Mouse (Mus musculus) intestine, postnatal 0 days (tissue): ENCODE data around the gene Ubash3b. TPM values are rescaled to one million over a fixed set of nuclear protein-coding genes. Genes with fewer than 3 reads are reported as not detected.

ENCODE experiments used
- ATAC-seq: fragments of 200-750 bp; cut with Nextera tagmentation; 2 replicates; pipeline ENCODE4 v1.8.0; 2017; ENCODE audit warnings: mild to moderate bottlenecking, moderate TSS enrichment, moderate library complexity
- H3K27ac ChIP-seq: fragments of 300-500 bp; sonication (generic); 2 replicates; pipeline ENCODE4 v1.5.1; 2014; ENCODE audit warnings: mild to moderate bottlenecking, low read depth, low read length, moderate library complexity
- H3K27me3 ChIP-seq: fragments of 300-500 bp; sonication (generic); replicated peaks from 2 replicates; pipeline ENCODE4 v1.6.1; 2014; ENCODE audit warnings: low read length, mixed read lengths; ENCODE audit not compliant: control insufficient read depth, insufficient read depth
- H3K36me3 ChIP-seq: fragments of 300-500 bp; sonication (generic); 2 replicates; pipeline ENCODE4 v1.6.1; 2014; ENCODE audit warnings: mild to moderate bottlenecking, moderate library complexity; ENCODE audit not compliant: control insufficient read depth, insufficient read depth
- H3K4me1 ChIP-seq: fragments of 300-500 bp; sonication (generic); replicated peaks from 2 replicates; pipeline ENCODE4 v1.6.1; 2014; ENCODE audit warnings: antibody characterized with exemption, low read length, mixed read lengths; ENCODE audit not compliant: control insufficient read depth, insufficient read depth
- H3K4me2 ChIP-seq: fragments of 300-500 bp; sonication (generic); replicated peaks from 2 replicates; pipeline ENCODE4 v1.6.1; 2014; ENCODE audit warnings: low read depth, mild to moderate bottlenecking, moderate library complexity
- H3K4me3 ChIP-seq: fragments of 300-500 bp; sonication (generic); 2 replicates; pipeline ENCODE4 v1.5.1; 2014; ENCODE audit warnings: low read depth, low read length
- H3K9ac ChIP-seq: fragments of 300-500 bp; sonication (generic); 2 replicates; pipeline ENCODE4 v1.6.1; 2014; ENCODE audit warnings: mild to moderate bottlenecking, low read depth, low read length
- H3K9me3 ChIP-seq: fragments of 300-500 bp; sonication (generic); 2 replicates; pipeline ENCODE4 v1.6.1; 2016; ENCODE audit warnings: mixed run types; ENCODE audit not compliant: control insufficient read depth
- CTCF ChIP-seq: sonication (generic); IDR thresholded peaks from 2 replicates; pipeline ENCODE4 v1.5.1; 2016; ENCODE audit warnings: low read depth, mild to moderate bottlenecking, control low read depth, antibody characterized with exemption, moderate library complexity
- WGBS: fragments of 180-500 bp; shearing (Covaris S2); extraction: QIAGEN DNeasy Blood & Tissue Kit; methylation state at CpG from one replicate; pipeline ENCODE4 v1.1.7; 2014; 5-methylcytosine and 5-hydroxymethylcytosine counted together
- polyA plus RNA-seq: library from polyadenylated mRNA; unstranded; fragments of >200 nt; fragmentation: Nextera tagmentation; extraction: Ambion mirVana; gene quantifications from 2 replicates; pipeline ENCODE4 v1.2.1, GENCODE M21; 2015

Ubash3b gene
- polyA plus RNA-seq = 6.3 and 7.2 TPM in 2 replicates

DNA sequence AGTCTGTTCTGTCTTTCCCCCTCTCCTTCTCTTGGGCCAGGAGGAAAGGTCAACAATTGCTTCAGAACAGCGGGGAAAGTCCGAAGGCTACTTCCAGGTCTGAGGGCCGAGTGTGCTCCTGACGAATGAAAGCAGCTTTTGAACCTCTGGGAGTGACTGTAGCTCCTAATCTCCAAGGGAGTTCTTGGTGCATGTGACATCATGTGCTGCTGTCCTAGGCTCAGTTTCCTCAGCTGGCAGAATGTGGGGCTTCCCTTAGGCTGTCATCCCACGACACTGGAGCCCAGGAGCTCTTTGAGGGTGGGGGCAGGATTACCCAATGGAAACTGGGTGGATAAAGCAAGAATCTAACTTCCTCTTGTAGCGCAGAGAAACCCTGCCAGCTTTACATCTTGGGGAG, at the start of gene Ubash3b:
Gene Ubash3b (minus strand): TSS at position 285 of the 400 bp plus-strand sequence.
- no peaks in the 10 kb centered on the region for H3K9me3 ChIP-seq
- peaks cover 6% of the 10 kb centered on the region; the same call in 1 of the 2 replicates for H3K4me1 ChIP-seq
- ATAC-seq = peak; percentile 46; the same call in 1 of the 2 replicates
- WGBS = 51% methylated on average over 6 of the region's 6 CpGs
- H3K27me3 ChIP-seq = no peaks in the 10 kb centered on the region; the same call in 1 of the 2 replicates
- no peak for TF ChIP-seq CTCF
- peak within 1 kb of the TSS; percentile 64 for H3K27ac ChIP-seq
- H3K9ac ChIP-seq = no peak within 1 kb of the TSS
- H3K4me2 ChIP-seq = peak within 1 kb of the TSS; percentile 24; the same call in 1 of the 2 replicates
- H3K4me3 ChIP-seq = no peak within 1 kb of the TSS
- no peaks in the 10 kb centered on the region for H3K36me3 ChIP-seq

DNA sequence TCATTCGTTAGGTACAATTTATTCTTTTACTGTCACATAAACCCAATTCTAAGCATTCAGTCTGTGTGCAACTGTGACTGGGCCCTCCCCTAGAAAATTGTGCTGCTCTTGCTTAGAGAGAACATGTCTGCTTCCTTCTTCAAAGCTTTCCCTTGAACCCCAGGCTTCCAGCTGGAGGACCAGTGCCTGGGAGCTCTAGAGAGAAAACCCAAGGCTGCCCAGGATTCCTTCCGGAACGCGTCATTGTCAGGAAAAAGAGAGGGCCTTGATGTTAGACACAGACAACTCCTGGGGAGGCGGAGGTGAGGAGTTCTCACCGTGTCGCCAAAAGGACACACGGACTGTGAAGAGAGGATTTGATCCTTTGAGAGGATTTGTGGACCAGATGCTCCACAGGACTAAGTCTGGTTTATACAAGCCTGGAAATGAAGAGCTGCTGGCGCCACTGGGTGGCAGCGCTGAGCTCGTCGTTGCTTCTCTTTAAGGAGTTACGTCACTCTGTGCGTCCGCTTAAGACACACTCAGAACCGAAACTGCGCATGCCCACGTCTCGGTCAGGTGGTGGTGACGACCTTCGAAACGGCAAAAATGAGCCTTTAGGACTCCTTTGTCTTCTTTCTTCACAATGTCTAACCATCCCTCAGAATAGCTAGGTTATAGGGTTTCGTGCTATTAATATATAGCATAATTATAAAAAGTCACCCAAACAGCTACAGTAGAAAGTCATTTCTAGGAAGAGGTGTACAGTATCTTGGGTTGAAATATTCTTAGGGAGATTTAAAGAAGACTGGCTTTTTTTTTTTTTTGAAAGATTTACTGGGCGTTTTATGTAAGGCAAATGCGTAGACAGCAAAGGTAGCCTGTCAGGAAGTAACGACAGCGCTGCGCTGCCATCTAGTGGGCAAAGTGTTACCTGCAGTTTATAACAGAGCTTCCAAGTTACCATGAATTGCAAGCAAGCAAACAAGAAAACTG, 45.9 kb upstream of the Ubash3b start:
- Histone ChIP-seq H3K27ac (peak overlapping the region; percentile 79), H3K9me3 (no peaks in the 10 kb centered on the region), H3K4me2 (peak overlapping the region; percentile 56), H3K4me1 (no peaks in the 10 kb centered on the region), H3K36me3 (no peaks in the 10 kb centered on the region), H3K27me3 (no peaks in the 10 kb centered on the region), H3K4me3 (peak overlapping the region; percentile 24), H3K9ac (peak overlapping the region; percentile 49)
- ATAC-seq = peak; percentile 96
- 8% methylated on average over 28 of the region's 28 CpGs for WGBS
- peak; percentile 91 for TF ChIP-seq CTCF

DNA sequence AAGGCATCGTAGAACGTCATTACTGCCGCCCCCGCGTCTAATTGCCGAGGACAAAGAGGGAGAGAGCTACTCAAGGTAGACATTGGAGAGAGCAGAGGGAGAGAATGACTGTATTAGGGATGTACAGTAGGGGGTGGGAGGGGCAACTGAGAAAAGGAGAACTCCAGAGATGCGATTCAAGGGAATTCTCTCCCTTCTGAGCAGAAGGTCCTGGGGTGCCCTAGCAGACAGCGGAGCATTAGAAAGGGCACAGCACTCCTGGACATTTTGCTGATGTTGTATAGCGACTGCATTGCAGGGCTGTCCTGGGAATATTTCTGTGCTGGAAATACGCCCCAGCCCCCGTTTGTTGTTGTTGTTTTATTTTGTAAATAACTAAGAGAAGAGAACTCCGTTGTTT, 45.2 kb upstream of the Ubash3b start:
- Histone ChIP-seq H3K4me3 (no peak overlapping the region), H3K36me3 (no peaks in the 10 kb centered on the region), H3K27ac (no peak overlapping the region), H3K4me2 (no peak overlapping the region), H3K27me3 (no peaks in the 10 kb centered on the region), H3K9ac (no peak overlapping the region), H3K9me3 (no peaks in the 10 kb centered on the region), H3K4me1 (no peaks in the 10 kb centered on the region)
- ATAC-seq = no peak
- TF ChIP-seq CTCF = no peak
- WGBS = 85% methylated on average over 12 of the region's 12 CpGs

DNA sequence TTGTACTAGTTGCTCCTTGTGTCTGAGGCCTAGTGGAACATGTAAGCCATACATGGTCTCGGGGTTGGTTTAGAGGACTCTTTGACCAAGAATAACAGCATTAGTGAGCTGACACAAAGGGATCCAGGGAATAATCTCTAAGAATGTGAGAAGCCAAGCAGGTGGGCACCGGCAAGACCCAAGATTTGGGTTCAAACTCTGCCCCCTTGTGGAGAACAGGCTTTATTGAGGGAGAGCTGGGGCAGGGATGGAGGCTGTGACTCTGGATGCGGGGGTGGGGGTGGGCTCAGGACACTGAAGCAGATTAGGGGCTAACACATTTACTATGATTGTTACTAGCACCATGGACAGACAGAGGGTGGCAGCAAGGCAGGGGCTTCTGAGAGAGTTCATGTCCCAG, 43.8 kb upstream of the Ubash3b start:
- Histone ChIP-seq H3K27me3 (no peaks in the 10 kb centered on the region), H3K4me1 (no peaks in the 10 kb centered on the region), H3K36me3 (no peaks in the 10 kb centered on the region), H3K4me2 (no peak overlapping the region), H3K4me3 (no peak overlapping the region), H3K9ac (no peak overlapping the region), H3K9me3 (no peaks in the 10 kb centered on the region), H3K27ac (no peak overlapping the region)
- 64% methylated on average over 3 of the region's 3 CpGs for WGBS
- TF ChIP-seq CTCF = peak; percentile 29; the same call in 1 of the 2 replicates
- no peak for ATAC-seq

DNA sequence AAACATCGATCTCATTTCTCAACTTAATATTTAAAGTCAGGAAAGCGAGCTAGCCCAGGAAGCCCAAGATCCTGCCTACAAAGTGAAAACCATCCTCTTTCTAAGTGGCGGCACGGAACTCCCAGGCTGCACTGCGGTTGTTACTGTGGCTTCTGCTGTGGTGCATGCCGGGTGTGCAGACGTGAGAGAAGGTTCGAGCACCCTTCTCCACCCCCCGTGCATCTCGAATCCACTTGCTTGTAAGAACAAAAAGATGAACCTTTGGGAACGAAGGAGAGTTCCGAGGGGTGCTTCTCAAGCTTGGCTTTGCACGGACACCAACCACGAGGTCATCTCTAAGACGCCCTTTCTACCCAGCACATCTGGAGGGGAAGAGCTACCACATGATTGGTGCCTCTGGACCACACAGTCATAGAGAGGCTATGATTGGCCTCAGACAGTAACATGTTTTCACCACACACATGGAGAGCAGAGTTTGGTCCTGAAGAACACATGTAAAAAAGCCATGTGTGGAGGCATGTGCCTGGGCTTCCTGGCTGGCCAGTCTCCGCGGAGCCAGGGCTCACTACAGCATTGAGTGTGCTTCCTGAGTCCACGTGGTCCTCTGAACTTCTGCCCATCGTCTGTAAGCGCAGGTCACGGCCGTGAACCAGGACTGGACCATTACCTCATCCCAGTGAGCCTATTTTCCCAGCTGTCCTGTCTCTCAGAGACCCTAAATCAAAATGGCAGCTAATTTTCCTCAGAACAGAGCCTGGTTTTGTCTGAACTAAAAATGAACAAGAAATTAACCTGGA, 38.2 kb upstream of the Ubash3b start:
- TF ChIP-seq CTCF = no peak
- Histone ChIP-seq H3K27me3 (no peaks in the 10 kb centered on the region), H3K4me1 (no peaks in the 10 kb centered on the region), H3K4me2 (no peak overlapping the region), H3K36me3 (no peaks in the 10 kb centered on the region), H3K27ac (no peak overlapping the region), H3K9me3 (no peaks in the 10 kb centered on the region), H3K9ac (no peak overlapping the region), H3K4me3 (no peak overlapping the region)
- ATAC-seq = no peak
- WGBS = 79% methylated on average over 22 of the region's 22 CpGs
